Mouse (Mus musculus) left cerebral cortex, postnatal 36 days (tissue): ENCODE measurements around the gene Luc7l3. TPM values are rescaled to one million over a fixed set of nuclear protein-coding genes. Genes with fewer than 3 reads are reported as not detected.
"Not testable (repeated sequence)": the region's sequence is repeated elsewhere in the genome, so short reads cannot be mapped to it uniquely, and the experiment has no call there.

Experiments used
- DNase-seq, 2 experiments: peaks; one replicate each; pipeline ENCODE4 v3.0.0; 2021 to 2022; ENCODE audit warnings: low spot score in 2 of 2, mixed read lengths in 1 of 2
- intact Hi-C: fragments of 180-260 bp; cut with DNase I; formaldehyde crosslinking; loops from one replicate; pipeline ENCODE4 v1.15.1; 2025
- total RNA-seq, 2 experiments: library from RNA; stranded (reverse); gene quantifications; 2 replicates each; pipeline ENCODE4 v1.2.3; 2021

The Luc7l3 gene
- total RNA-seq, 2 experiments from 2014 or later = 85.0 to 137 TPM

DNA sequence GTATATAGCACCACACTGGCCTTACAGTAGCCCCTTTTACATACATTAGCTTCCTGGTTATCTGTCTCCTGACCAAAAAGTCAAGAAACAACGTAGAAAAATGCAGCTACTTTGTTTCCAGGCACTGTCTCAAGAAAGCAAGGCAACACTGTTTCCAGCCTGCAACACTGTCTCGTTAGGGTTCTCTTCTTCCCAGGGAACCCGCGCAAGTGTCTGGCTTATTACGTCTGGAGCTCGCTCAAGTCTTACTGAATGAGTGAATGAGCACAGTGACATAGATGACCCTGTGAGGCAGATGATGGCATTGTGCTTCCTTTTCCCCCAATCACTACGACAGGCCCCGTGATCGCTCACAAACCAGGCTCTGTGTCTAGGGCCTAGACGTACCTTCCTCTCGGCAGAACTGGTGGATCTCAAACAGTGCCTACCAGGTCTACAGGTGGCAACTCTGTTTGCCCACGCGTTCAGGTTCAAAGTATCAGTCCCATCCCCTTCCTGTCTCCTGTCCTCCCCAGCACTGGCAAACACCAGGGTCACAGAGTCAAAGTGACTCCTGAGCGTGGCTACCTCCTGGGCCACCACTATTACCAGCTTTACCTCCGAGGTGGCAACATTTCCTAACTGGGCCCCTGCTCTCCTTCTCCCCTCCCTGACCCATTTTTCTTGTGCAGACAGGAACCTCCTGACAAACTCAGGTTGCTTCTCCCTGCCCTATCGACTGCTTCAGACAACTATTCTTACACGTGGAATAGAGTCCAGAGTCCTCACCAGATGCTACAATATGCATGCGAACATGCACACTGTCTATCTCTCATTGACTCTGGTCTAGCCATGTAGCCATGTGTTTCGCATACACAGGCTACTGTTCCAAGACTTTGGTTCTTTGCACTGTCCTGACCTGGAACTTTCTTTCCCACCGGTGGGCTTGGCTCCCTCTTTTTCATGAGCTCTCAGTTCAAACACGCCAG is 48.5 kb downstream of the Luc7l3 start:
- no peak for DNase-seq
- intact Hi-C loops = no loop called here

DNA sequence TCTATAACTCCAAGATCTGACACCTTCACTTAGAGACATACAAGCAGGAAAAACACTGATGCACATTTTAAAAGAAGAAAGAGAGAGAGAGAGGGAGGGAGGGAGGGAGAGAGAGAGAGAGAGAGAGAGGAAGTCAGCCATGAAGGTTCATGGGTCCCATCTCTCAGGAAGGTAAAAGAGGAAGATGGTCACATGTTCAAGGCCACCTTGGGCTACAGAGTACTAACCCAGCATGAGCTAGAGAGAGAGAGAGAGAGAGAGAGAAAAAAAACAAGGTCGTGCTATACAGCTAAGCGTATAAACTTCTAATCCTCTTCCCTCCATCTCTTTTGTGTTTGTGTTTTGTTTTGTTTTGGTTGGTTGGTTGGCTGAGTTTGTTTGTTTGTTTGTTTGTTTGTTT is 50.8 kb downstream of the Luc7l3 start:
- no peak for DNase-seq
- intact Hi-C loops = no loop called here

DNA sequence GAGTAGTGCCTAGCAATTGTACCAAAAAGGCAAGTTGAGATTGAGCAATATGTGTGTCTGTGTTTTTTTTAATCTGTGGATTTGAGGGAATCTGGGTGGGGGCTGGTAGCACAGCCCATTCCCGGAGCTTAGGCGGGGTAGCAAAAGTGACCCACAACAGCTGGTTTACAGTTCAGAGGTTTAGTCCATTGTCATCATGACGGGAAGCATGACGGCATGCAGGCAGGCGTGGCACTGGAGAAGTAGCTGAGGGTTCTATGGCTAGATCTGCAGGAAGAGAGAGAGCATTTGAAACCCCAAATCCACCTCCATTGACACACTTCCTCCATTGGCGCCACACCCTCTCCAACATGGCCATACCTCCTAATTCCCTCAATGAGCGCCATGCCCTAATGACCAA is 51.9 kb downstream of the Luc7l3 start:
- intact Hi-C loops = no loop called here
- DNase-seq = no peak

DNA sequence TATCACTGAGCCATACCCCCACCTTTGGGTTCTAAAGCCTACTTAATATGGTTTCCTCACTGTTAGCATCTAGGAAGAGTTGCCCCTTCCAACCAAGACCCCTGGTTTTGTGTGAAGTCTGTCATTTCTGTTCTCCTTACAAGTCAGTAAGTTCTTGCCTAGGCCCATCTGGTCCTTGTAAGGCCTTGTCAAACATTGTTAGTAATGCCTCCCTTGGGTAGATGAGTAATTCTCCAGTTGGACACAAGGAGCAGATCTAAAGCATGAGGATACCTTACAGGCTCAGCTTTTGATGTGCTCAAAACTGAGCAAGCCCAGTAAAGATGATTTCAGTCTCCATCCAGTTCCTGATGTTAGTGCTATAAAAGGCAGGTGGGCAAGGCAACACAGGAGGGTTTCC is 53.0 kb downstream of the Luc7l3 start:
- DNase-seq = no peak
- intact Hi-C loops = no loop called here

GRCm38 (mm10) chr11:94266155-94266554 is 55.6 kb downstream of the Luc7l3 start:
- DNase-seq, intact Hi-C loops: not testable (repeated sequence)

DNA sequence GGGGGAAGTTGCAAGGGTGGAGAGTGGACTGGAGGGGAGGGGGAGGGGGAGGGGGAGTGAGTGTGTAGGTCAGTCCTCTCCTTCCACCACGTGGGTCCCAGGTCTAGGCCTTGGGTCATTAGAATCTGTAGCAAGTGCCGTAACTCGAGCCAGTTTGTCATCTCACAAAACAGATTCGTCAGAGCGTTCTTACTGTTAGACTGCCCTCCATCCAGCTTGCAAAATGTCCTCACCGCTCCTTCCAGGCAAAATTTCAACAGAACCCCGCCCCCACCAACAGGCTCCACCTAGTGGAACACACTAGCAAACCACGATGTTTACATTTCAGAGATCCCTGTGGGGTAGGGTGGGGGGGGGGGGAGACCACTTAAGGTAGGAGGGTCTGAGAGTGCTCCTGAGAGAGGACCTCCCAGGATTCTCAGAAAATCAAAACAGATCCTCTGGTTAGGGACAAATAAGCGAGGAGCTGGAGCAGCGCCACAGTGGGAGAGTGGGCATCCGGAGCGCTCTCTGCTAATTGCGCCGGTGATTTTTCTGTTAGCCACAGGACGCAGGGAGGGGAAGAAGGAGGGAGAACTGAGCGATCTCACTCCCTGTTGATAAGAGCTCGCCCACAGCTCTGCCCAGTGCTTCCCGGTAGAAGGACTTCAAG is 56.5 kb downstream of the Luc7l3 start:
- peak in 1 of 2 experiments; percentile 32 for DNase-seq
- intact Hi-C loops = no loop called here

GRCm38 (mm10) chr11:94261585-94262370 is 60.0 kb downstream of the Luc7l3 start:
- DNase-seq = no peak
- intact Hi-C loops = no loop called here

GRCm38 (mm10) chr11:94259814-94260213 is 62.0 kb downstream of the Luc7l3 start:
- no peak for DNase-seq
- intact Hi-C loops = no loop called here

DNA sequence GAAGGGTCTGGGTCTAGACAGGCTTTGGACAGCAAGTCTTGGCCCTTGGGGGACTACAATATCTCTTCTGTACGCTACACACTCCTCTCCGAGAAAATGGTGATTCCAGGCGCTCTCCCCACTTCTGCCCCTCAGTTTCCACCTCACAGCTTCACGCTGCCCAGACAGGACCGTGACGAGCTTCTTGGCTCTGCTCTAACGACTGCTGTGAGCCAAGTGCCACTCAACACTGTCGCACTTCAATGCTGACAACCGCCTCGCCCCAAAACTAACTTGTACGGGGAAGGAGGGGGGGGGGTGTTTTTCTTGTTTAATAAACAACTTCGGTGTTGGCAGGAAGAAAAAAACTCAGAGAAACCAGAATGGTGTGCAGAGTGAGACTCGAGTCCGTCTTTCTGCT is 63.8 kb downstream of the Luc7l3 start:
- intact Hi-C loops = no loop called here

DNA sequence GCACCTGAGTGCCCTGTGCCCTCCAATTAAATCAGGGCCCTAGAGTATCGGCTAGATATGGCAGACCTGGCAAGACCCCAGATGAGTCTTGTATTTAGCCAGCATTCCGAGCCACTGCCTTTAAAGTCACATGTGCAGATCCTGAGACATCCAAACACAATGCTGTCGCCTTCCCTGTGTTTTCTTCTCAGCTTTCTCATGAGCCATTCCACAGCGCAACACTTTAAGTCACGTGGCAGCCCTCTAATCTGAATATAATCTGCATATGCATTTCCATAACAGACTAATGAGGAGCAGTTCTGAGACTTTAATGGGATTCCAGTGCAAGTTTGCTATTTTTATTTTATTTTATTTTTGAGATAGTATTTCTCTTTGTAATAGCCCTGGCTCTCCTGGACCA is 66.1 kb downstream of the Luc7l3 start:
- intact Hi-C loops = no loop called here
- no peak for DNase-seq

More for the DNA sequence above, 63.8 kb downstream of the Luc7l3 start:
- no peak for DNase-seq

DNA sequence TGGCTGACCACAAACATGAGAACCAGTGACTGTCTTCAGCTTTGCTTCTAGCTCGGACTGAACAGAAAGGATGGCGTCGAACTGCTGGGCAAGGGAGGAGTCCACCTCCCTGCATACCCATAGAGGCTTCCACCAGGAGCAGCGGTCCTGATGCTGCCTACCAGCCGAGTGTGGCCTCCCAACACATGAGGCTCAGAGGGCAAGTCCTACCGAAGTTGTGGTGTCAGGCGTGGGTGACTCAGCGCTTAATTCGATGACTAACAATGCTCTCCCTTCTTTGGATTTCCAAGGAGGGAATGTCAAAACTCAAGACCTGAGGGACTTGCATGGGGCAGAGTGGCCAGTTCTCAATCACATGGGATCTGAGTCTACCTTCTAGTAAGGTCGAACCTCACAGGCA is 68.1 kb downstream of the Luc7l3 start:
- intact Hi-C loops = no loop called here
- DNase-seq = no peak

DNA sequence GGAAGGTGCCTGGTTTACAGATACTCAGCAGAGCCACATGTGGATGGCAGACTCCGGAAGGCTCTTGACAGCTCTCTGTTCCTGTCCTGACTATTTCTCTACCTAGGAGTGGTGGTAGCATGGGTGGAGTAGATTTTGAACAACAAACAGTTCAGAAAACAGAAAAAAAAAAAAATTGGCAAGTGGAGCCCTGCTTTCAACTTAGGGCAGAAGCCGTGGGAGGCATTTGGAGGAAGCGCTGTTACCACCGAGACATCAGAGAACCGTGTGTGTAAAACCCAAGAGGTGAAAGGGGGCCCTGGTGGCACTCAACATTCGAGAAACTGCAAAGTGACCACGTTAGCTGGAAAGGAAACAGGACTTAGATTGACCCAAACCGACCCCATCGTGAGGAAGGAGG is 68.6 kb downstream of the Luc7l3 start:
- intact Hi-C loops = no loop called here
- DNase-seq = no peak

GRCm38 (mm10) chr11:94246789-94247061 is 75.1 kb downstream of the Luc7l3 start:
- intact Hi-C loops = no loop called here
- DNase-seq = no peak

- intact Hi-C loops = no loop called here
- DNase-seq = peak in 1 of 2 experiments; percentile 28
These were observed 75.6 kb downstream of the Luc7l3 start, which contains the start of gene Wfikkn2 for GRCm38 (mm10) chr11:94245955-94246788. Gene Wfikkn2 (minus strand): TSS chr11:94246005.

DNA sequence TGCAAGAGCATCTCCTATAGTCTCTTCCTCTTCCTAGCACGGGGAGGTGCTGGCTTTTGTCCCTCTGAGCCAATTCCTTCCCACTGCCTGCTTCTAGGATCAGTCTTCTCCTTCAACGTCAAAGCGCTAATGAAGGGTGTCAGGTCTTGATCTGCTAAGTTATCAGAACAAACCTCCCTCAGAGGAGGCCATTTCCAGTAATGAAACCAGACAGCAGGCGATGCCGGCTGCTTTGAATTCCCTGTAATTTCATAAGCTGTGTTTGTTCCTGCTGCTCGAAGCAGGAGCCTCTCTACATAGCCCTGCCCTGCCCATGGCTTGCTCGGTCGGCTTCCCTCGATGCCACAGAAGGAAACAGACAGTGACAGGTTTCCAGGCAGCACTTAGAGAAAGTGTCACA is 77.4 kb downstream of the Luc7l3 start:
- intact Hi-C loops = no loop called here
- DNase-seq = no peak

- DNase-seq = no peak
- intact Hi-C loops = no loop called here
These were observed 78.2 kb downstream of the Luc7l3 start for GRCm38 (mm10) chr11:94243422-94244180.

- intact Hi-C loops = no loop called here
- DNase-seq = no peak
These were observed 78.9 kb downstream of the Luc7l3 start for GRCm38 (mm10) chr11:94242760-94243421.

- intact Hi-C loops = loop anchor here (5.0 kb wide), 2 partner anchors 88 to 248 kb away; partner anchors contain the start of genes Ankrd40 and Spata20
- DNase-seq = no peak
These were observed 82.1 kb downstream of the Luc7l3 start for GRCm38 (mm10) chr11:94239706-94240105.
